Mouse (Mus musculus): ENCODE results near the gene Ttc7b.

Gene Ttc7b

DNA sequence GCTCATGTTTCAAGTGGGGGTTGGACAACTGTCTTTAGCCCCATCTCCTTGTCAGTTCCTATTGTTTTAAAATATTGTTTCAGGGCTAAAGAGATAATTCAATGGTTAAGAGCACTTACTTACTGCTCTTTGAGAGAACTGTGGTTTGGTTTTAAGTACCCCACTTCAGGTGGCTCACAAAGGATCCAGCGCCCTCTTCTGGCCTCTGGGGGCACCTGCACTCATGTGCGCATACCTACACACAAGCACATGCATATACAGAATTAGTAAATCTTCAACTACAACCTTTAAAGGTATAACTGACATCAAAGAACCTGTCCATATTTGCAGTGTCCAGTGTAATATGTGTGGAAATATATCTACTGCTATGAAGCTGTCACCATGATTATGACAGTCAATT, 226.2 kb downstream of the Ttc7b start:
- no peak for DNase-seq

GRCm38 (mm10) chr12:100293956-100294355, 226.7 kb downstream of the Ttc7b start:
- no peak for DNase-seq

DNA sequence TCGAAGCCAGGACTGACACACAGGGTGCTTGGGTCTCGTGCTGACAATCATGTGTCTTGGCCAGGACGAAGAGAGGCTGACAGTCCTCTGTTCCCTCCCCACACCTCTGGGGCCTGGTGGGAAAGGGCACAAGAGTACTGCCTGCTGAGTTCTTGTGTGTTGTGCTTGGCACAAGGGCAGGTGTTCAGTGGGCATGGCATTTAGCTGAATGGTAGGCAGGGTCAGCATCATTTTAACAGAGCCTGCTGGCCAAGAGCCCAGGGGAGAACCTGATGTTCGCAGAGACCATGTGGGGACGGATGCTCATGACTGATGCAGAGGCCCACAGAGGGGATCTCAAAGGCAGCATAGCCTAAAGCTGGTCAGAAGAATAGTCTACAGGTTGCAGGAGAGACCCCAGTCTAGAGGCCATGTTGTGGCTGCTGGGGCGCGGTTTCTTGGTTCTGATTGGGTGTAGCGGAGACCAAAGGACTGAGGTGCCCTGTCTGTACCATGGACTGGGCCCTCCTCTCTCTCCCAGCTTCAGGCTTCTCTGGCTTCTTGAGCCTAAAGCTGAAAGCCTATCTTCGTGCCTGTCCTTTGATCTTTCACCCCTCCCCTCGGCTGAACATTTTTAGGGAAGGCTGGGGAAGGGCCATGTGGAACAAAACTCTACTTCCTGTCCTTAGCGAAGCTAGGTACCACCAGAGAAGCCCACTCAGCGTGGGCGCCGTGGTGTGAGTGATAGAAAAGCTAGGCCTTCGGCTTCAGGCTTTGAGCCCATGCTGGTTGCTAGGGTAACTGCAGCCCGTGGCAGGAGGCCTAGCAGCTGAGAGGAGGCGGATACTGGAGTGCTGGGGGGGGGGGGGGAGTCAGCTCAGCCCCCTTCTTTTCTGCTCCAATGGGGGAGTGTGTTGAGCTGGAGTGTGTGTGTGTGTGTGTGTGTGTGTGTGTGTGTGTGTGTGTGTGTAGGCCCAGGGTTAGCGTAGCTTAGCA, 229.6 kb downstream of the Ttc7b start:
- DNase-seq = no peak

- DNase-seq = no peak
Observed at GRCm38 (mm10) chr12:100290178-100290531, 230.5 kb downstream of the Ttc7b start.

- DNase-seq = no peak
Observed at GRCm38 (mm10) chr12:100289267-100290177, 231.1 kb downstream of the Ttc7b start.

- no peak for DNase-seq
Observed at GRCm38 (mm10) chr12:100288018-100288417, 232.6 kb downstream of the Ttc7b start.

DNA sequence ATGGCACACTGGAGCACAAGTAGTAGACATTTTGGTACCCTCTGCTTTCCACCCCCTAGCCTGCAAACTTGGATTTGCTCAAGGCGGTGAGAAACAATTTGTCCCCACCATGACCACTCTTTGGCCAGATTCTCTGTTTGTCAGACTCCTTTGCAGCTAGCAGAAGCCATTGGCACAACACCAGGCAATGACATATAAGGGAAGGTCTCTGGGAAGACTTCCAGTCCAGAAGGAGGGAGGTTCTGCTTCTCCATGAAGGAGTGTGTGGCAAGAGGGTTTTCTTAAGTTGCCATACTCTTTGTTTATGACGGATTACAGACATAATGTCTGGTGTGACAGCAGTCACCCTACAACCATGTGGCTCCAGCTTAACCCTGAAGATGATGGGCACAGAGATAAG, 233.1 kb downstream of the Ttc7b start:
- DNase-seq = no peak

- no peak for DNase-seq
Observed at GRCm38 (mm10) chr12:100283283-100283682, 237.3 kb downstream of the Ttc7b start.

GRCm38 (mm10) chr12:100282025-100282885, 238.4 kb downstream of the Ttc7b start:
- peak; percentile 21 to 36 for DNase-seq

DNA sequence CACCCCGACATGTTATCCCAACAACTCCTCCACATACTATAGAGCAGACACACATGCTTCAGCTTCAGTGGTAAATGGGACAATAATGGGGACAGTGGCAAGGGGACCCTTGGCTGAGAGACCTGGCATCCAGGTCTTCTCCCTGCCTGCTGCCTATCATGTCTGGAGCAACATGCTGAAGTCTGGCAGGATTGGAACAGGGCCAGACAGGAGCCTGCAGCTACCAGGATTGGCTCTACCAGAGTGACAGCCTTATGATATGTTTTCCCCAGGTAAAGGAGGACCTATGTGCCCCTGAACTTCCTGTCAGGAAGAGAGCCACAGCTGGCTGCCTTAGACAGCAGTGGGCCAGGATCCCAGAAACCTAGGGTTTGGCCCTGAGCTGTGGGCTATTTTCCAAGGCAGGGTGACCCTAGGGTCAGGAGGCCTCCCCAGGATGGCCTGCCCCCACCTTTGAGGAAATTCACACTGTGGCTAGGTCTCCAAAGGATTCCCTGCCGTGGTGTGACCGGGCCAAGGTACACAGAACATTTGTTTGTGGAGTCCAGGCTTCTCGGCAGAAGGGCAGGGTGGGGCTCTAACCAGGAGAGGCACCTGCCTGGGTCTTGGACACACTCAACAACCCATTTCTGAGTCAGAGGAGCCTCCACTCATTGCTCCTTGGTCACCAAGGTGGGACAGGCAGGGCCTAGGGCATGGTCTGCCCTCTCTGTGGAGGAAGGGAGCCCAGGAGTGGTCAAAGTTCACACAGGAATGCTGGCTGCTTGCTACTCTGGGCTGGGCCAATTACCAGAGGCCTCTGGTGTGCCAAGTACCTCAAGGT, 239.4 kb downstream of the Ttc7b start:
- no peak for DNase-seq

GRCm38 (mm10) chr12:100279898-100280297, 240.7 kb downstream of the Ttc7b start:
- no peak for DNase-seq

- no peak for DNase-seq
Observed at GRCm38 (mm10) chr12:100278358-100278757, 242.3 kb downstream of the Ttc7b start.

- DNase-seq = no peak
Observed at GRCm38 (mm10) chr12:100277534-100277905, 243.1 kb downstream of the Ttc7b start.

GRCm38 (mm10) chr12:100276607-100277533, 243.8 kb downstream of the Ttc7b start:
- peak; percentile 18 to 41 for DNase-seq

GRCm38 (mm10) chr12:100275850-100276249, 244.8 kb downstream of the Ttc7b start:
- no peak for DNase-seq

- DNase-seq = no peak
Observed at GRCm38 (mm10) chr12:100273033-100273432, 247.6 kb downstream of the Ttc7b start.

DNA sequence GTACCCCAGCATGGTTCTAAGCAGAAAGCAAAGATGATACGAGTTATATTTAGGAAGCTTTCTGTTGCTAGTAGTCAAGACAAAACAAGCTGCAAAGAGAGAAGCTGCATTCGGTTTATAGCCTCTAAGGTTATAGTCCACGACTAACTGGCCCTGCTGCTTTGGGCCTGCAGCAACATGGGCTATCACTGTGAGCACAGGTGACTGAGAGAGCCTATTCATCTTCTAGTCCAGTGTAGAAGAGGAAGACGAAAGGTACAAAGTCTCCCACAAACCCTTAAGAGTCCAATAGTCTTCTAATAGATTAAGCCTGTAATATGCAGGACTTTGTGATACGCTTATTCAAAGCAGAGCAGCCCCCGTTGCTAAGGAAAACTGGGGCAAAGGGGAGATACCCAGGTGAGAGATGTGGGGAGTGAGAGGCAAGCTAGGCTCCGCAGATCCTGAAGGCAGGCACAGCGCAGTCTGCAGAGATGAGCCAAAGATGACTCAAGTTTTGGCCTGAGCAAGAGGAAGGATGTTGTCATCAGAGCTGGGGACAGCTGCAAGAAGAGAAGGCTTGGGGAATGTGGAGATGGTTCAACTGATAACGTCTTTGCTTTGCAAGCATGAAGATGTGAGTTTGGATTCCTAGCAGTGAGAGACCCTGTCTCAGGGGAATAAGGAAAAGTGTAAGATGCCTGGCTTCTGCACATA, 250.5 kb downstream of the Ttc7b start:
- DNase-seq = no peak

DNA sequence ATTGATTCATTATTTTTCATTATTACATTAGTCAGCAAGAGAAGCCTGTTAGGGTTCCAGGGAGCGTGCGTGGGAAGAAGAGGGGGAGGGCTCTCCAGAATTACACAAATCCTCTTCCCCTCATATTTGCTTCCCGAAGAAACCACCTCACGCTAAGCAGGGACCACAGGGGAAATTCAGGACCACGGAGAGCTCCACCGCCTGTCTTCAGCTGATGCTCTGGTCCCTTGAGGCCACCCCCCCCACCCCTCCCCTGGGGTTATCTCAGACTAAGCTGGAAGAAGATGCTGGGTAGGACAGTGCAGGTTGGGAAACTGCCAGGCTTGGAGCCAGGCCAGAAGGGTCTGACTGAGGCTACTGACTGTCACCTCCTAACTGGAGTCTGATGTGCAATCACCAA, 252.6 kb downstream of the Ttc7b start:
- DNase-seq = peak; percentile 39 to 40

DNA sequence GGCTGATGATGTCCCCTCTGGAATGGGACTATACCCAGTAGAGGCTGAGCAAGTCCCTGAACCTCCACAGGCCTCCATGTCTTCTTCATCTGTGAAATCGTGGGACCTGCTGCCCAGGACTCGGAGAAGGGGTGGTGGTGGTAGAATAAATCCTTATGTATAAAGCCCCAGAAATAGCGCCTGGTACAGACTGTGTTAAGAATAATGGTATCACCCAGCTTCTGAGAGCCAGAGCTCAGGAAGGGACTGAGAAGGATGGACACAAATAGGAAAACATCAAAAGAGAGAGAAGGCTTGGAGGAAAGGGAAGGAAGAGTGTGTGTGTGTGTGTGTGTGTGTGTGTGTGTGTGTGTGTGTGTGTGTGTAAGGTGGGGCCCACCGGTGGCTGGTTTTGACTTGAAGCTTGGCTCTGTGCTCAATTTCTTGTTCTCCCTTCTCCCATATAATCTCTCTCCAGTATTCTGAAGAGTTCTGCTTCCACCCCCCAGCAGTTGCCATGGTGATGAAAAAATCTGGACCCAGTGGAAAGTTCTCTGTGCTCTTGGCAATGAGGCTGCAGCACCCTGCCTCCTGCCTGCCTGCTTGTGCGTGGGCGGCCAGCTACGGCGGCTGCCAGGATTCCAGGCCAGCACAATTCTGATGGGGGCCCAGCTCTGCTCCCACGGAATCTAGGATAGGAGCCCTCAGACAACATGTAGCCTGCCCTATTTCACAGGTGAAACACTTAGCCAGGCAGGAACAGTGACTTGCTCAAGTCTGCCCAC, 254.9 kb downstream of the Ttc7b start:
- no peak for DNase-seq

Measured in thymus, postnatal 36 days (tissue).